Mouse (Mus musculus) C2C12 (cell line): ENCODE measurements at regions not wholly inside any gene's neighbourhood (a gene's known extent, or its start where the extent isn't known, plus 50 kb on each side); places are given as distances from the start of the nearest gene placed in this dataset.

Source experiments
- CEBPB ChIP-seq: IDR thresholded peaks from one replicate; pipeline ENCODE4 v1.6.1; 2011; ENCODE audit warnings: low read depth, mild to moderate bottlenecking, control low read depth, moderate library complexity
- CTCF ChIP-seq: IDR thresholded peaks from one replicate; pipeline ENCODE4 v1.5.1; 2011; ENCODE audit not compliant: control insufficient read depth, insufficient read depth, insufficient read length
- MAX ChIP-seq: IDR thresholded peaks from one replicate; pipeline ENCODE4 v1.6.1; 2011; ENCODE audit warnings: mild to moderate bottlenecking, control low read depth
- MYOD1 ChIP-seq: IDR thresholded peaks from one replicate; pipeline ENCODE4 v1.6.1; 2011; ENCODE audit warnings: low read depth; ENCODE audit not compliant: control insufficient read depth, insufficient read length
- MYOG ChIP-seq: IDR thresholded peaks from one replicate; pipeline ENCODE4 v1.6.1; 2011; ENCODE audit not compliant: control insufficient read depth, insufficient read length; ENCODE audit errors: extremely low read depth
- USF1 ChIP-seq: IDR thresholded peaks from one replicate; pipeline ENCODE4 v1.6.1; 2011; ENCODE audit warnings: low read depth, mild to moderate bottlenecking, control low read depth, moderate library complexity

GRCm38 (mm10) chr10:19505174-19505573 is 86.6 kb upstream of the Ifngr1 start:
- no peak for TF ChIP-seq CEBPB
- TF ChIP-seq CTCF, result no peak
- TF ChIP-seq MAX, result no peak
- TF ChIP-seq MYOG, result no peak
- no peak for TF ChIP-seq MYOD1
- TF ChIP-seq USF1, result no peak
